In the genomic region with DNA sequence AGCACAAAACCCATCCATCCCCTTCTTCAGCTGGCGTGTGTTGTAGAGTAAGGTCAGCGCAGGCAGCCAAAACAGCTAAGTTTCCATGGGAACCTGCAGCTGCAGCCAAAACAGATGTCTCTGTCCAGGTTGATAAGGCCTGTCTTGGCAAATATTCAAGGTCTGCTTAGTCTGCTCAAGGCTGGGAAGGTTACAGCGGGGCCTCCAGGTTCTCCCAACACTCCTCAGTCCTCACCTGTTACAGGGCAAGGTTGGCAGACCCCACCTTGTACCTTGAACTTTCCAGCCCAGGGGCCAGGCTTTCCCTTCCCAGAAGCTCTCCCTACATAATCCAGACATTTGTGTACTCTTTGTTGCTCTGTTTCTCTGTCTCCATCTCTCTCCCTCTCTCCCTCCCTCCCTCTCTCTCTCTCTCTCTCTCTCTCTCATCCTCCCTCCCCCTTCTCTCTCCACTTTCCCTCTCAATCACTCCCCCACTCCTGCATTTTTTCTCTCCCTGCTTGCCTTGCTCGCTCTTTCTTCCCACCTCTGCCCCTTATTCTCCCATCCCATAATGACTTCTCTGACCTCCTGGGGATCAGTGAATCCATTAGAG, we compare ENCODE assay signal across 8 mouse cellular contexts. TPM values are rescaled to one million over a fixed set of nuclear protein-coding genes. Genes with fewer than 3 reads are reported as not detected.
DNase-seq lines count a peak whose midpoint lies in the region; ATAC-seq and TF ChIP-seq lines count a peak whose summit lies in the region.

No protein-coding gene starts in this region.

- H3K36me3 ChIP-seq in lung, embryonic 16.5 days (ENCODE audit: control insufficient read depth, insufficient read depth, low read length), result no peaks in the 10 kb centered on the region
- H3K36me3 ChIP-seq in forebrain, embryonic 10.5 days (replicated peaks), result no peaks in the 10 kb centered on the region
- no peaks in the 10 kb centered on the region for H3K36me3 ChIP-seq in hindbrain, embryonic 14.5 days (replicated peaks; ENCODE audit: control insufficient read depth, insufficient read depth)
- no peaks in the 10 kb centered on the region for H3K36me3 ChIP-seq in stomach, embryonic 15.5 days

- no peak overlapping the region for H3K27ac ChIP-seq in lung, embryonic 16.5 days (ENCODE audit: low read length)
- H3K27ac ChIP-seq in forebrain, embryonic 10.5 days, result no peak overlapping the region
- no peak overlapping the region for H3K27ac ChIP-seq in hindbrain, embryonic 14.5 days
- H3K27ac ChIP-seq in stomach, embryonic 15.5 days, result peak overlapping the region; percentile 79; the same call in 1 of the 2 replicates

- TF ChIP-seq POLR2A in lung, adult 2 months (IDR thresholded peaks at IDR 0.05; ENCODE audit: borderline replicate concordance, extremely low read depth, low read depth, low read length), result no peak

- WGBS in lung, embryonic 16.5 days, result 3% methylated on average over 4 of the region's 4 CpGs
- WGBS in lung, adult 2 months, result 7% methylated on average over 4 of the region's 4 CpGs
- 21% methylated on average over 4 of the region's 4 CpGs for WGBS in forebrain, embryonic 10.5 days
- 14% methylated on average over 4 of the region's 4 CpGs for WGBS in hindbrain, embryonic 14.5 days
- WGBS in stomach, embryonic 15.5 days, result 4% methylated on average over 4 of the region's 4 CpGs

- TF ChIP-seq CTCF in lung, adult 2 months (IDR thresholded peaks at IDR 0.05; ENCODE audit: insufficient read depth, low read length), result no peak

- no peaks in the 10 kb centered on the region for H3K9me3 ChIP-seq in lung, embryonic 16.5 days (ENCODE audit: control insufficient read depth, low read length)
- no peaks in the 10 kb centered on the region for H3K9me3 ChIP-seq in forebrain, embryonic 10.5 days
- no peaks in the 10 kb centered on the region for H3K9me3 ChIP-seq in hindbrain, embryonic 14.5 days (ENCODE audit: control insufficient read depth, low read length)
- H3K9me3 ChIP-seq in stomach, embryonic 15.5 days, result no peaks in the 10 kb centered on the region

- peak overlapping the region; percentile 65; the same call in 1 of the 2 replicates for H3K4me2 ChIP-seq in lung, embryonic 16.5 days (ENCODE audit: low read depth, low read length)
- H3K4me2 ChIP-seq in hindbrain, embryonic 14.5 days (replicated peaks), result peak overlapping the region; percentile 75
- H3K4me2 ChIP-seq in stomach, embryonic 15.5 days, result peak overlapping the region; percentile 64

- H3K9ac ChIP-seq in lung, embryonic 16.5 days (ENCODE audit: low read length), result no peak overlapping the region
- no peak overlapping the region for H3K9ac ChIP-seq in hindbrain, embryonic 14.5 days
- H3K9ac ChIP-seq in stomach, embryonic 15.5 days, result no peak overlapping the region

- H3K4me3 ChIP-seq in lung, embryonic 16.5 days (ENCODE audit: low read length), result no peak overlapping the region; the same call in 1 of the 2 replicates
- H3K4me3 ChIP-seq in lung, adult 2 months (replicated peaks; ENCODE audit: extremely low read depth, low read depth, low read length), result no peak overlapping the region
- peak overlapping the region; percentile 55 for H3K4me3 ChIP-seq in forebrain, embryonic 10.5 days
- H3K4me3 ChIP-seq in hindbrain, embryonic 14.5 days (replicated peaks; ENCODE audit: low read length), result peak overlapping the region; percentile 43
- H3K4me3 ChIP-seq in stomach, embryonic 15.5 days (replicated peaks), result peak overlapping the region; percentile 44

- peaks cover 4% of the 10 kb centered on the region for H3K4me1 ChIP-seq in lung, embryonic 16.5 days (replicated peaks; ENCODE audit: control insufficient read depth, insufficient read depth, low read length)
- no peaks in the 10 kb centered on the region for H3K4me1 ChIP-seq in lung, adult 2 months (ENCODE audit: control insufficient read depth, insufficient read depth, low read length)
- peaks cover 15% of the 10 kb centered on the region for H3K4me1 ChIP-seq in forebrain, embryonic 10.5 days
- H3K4me1 ChIP-seq in hindbrain, embryonic 14.5 days (replicated peaks; ENCODE audit: control insufficient read depth, insufficient read depth, low read length), result peaks cover 4% of the 10 kb centered on the region; the same call in 1 of the 2 replicates
- H3K4me1 ChIP-seq in stomach, embryonic 15.5 days, result 0 out of 2 replicates have a peak, but pooled peaks cover 4% of the 10 kb centered on the region

- no peak for DNase-seq in lung, adult 2 months
- no peak for DNase-seq in forebrain, embryonic 10.5 days (ENCODE audit: extremely low spot score, low spot score)
- peak; percentile 32 for DNase-seq in hindbrain, embryonic 14.5 days (ENCODE audit: low spot score)
- peak; percentile 49 for DNase-seq in mesoderm, embryonic 11.5 days (ENCODE audit: low read depth, low spot score)
- DNase-seq in layer of hippocampus, adult 9-10 months (ENCODE audit: low spot score), result no peak

- ATAC-seq in lung, embryonic 16.5 days (ENCODE audit: low read depth), result peak; percentile 34; the same call in 1 of the 2 replicates
- ATAC-seq in hindbrain, embryonic 14.5 days (ENCODE audit: low FRiP score), result peak; percentile 64
- peak; percentile 88 for ATAC-seq in stomach, embryonic 15.5 days (ENCODE audit: insufficient read depth, low FRiP score, low read depth)
- ATAC-seq in monocyte, adult 5-6 weeks (replicated peaks; ENCODE audit: insufficient number of reproducible peaks, low FRiP score, low TSS enrichment, poor library complexity, severe bottlenecking), result no peak

- H3K27me3 ChIP-seq in lung, embryonic 16.5 days (ENCODE audit: control insufficient read depth, insufficient read depth, low read depth, low read length), result no peaks in the 10 kb centered on the region
- no peaks in the 10 kb centered on the region for H3K27me3 ChIP-seq in forebrain, embryonic 10.5 days (ENCODE audit: poor library complexity, severe bottlenecking)
- H3K27me3 ChIP-seq in hindbrain, embryonic 14.5 days (ENCODE audit: control insufficient read depth, insufficient read depth, low read length), result no peaks in the 10 kb centered on the region
- no peaks in the 10 kb centered on the region for H3K27me3 ChIP-seq in stomach, embryonic 15.5 days (replicated peaks)

RNA-seq across cellular contexts. Expression of a gene that starts 12.1 kb away (rescaled TPM):
- not detected in 2 replicates for polyA plus RNA-seq in lung, embryonic 16.5 days (2015; fragmentation: Nextera tagmentation; extraction: Ambion mirVana)
- not detected in 2 replicates for polyA plus RNA-seq in lung, adult 2 months (2012; rRNA removed)
- polyA plus RNA-seq in forebrain, embryonic 10.5 days (2016; fragmentation: Nextera tagmentation; extraction: Ambion mirVana), result not detected in 2 replicates
- polyA plus RNA-seq in hindbrain, embryonic 14.5 days (2014; fragmentation: Nextera tagmentation; extraction: Ambion mirVana), result not detected in 2 replicates
- polyA plus RNA-seq in stomach, embryonic 15.5 days (2015; fragmentation: Nextera tagmentation; extraction: Ambion mirVana), result not detected in 2 replicates
- total RNA-seq in monocyte, adult 5-6 weeks (2017), result not detected in 3 replicates

Comparison
In these comparisons a context has a peak if more than half of its experiments do, and no peak if none do; other contexts are left out.
1. H3K4me3 ChIP-seq: peak in forebrain, embryonic 10.5 days (single experiment), hindbrain, embryonic 14.5 days (single experiment) and stomach, embryonic 15.5 days (single experiment); none in lung, embryonic 16.5 days (single experiment) and lung, adult 2 months (single experiment).
2. DNase-seq: peak in hindbrain, embryonic 14.5 days (single experiment) and mesoderm, embryonic 11.5 days (single experiment); none in lung, adult 2 months (single experiment), forebrain, embryonic 10.5 days (single experiment) and layer of hippocampus, adult 9-10 months (single experiment).
3. Peak in every context shown above with its lines, with median percentiles within 50 percentile points of each other: H3K4me2 ChIP-seq.